Mouse (Mus musculus) heart, adult 2 months (tissue): ENCODE measurements at regions not wholly inside any gene's neighbourhood (a gene's known extent, or its start where the extent isn't known, plus 50 kb on each side); places are given as distances from the start of the nearest gene placed in this dataset.
"Not testable (repeated sequence)": the region's sequence is repeated elsewhere in the genome, so short reads cannot be mapped to it uniquely, and the experiment has no call there.

Source experiments
- CTCF ChIP-seq: fragments of 200-600 bp; IDR thresholded peaks from 2 replicates; pipeline ENCODE4 v1.8.1; 2022; ENCODE audit warnings: antibody characterized with exemption, mild to moderate bottlenecking, moderate library complexity
- POLR2A ChIP-seq: fragments of 200-500 bp; IDR thresholded peaks from 2 replicates; pipeline ENCODE4 v1.6.1; 2011; ENCODE audit warnings: mild to moderate bottlenecking, low read depth, low read length, control low read depth; ENCODE audit not compliant: insufficient read depth

- TF ChIP-seq POLR2A, CTCF: not testable (repeated sequence)
Measured at GRCm38 (mm10) chr13:16490680-16491079, 479.0 kb downstream of the Inhba start.
